Mouse (Mus musculus): ENCODE data around the gene Ctnnd2.

GRCm38 (mm10) chr15:30462804-30463423 is 290.5 kb downstream of the Ctnnd2 start:
- TF ChIP-seq CTCF (IDR thresholded peaks at IDR 0.05; ENCODE audit: low read depth) (no peak), EP300 (IDR thresholded peaks at IDR 0.05; ENCODE audit: low read depth) (no peak)

Measured in heart, postnatal 0 days (tissue).